Mouse (Mus musculus) cortical plate, adult 2 months (tissue): Measurements from ENCODE around the gene Cd4.

Experiments
- CTCF ChIP-seq: fragments of 200-500 bp; IDR thresholded peaks from 2 replicates; pipeline ENCODE4 v1.5.1; 2011; ENCODE audit warnings: mild to moderate bottlenecking, control low read depth, low read length; ENCODE audit not compliant: insufficient read depth; ENCODE audit errors: extremely low read depth
- POLR2A ChIP-seq: fragments of 200-500 bp; IDR thresholded peaks from 2 replicates; pipeline ENCODE4 v1.6.1; 2011; ENCODE audit warnings: mild to moderate bottlenecking, low read length, control low read depth; ENCODE audit not compliant: insufficient read depth; ENCODE audit errors: extremely low read depth

DNA sequence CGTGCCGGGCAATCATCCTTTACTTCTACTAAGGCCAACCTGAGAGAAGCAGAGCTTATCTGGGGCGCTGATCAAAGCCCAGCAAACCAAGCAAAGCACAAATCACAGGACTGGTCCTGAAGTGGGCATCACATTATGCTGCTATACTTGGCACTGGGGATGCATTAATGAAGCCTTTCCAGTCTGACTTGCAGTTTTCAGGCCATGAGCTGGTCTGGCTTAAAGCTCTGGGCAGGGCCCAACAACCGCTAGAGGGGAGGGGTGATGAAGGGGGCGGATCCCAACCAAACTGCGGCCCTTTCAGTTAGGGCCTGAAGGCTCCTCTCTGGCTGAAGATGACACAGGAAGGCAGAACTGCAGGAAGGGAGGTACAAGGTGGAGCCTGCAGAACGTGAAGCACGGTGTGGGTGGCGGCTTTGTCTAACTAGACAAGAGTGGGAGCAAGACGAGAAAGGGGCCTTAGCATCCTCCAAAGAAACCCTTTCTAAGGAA lies 59.9 kb downstream of the Cd4 start:
- TF ChIP-seq CTCF, result no peak
- TF ChIP-seq POLR2A, result no peak
